Mouse (Mus musculus) heart, adult 2 months (tissue): ENCODE results near the gene Spata21.

Source experiments
- CTCF ChIP-seq: fragments of 200-600 bp; IDR thresholded peaks from 2 replicates; pipeline ENCODE4 v1.8.1; 2022; ENCODE audit warnings: antibody characterized with exemption, mild to moderate bottlenecking, moderate library complexity
- EP300 ChIP-seq: fragments of 200-500 bp; IDR thresholded peaks from 2 replicates; pipeline ENCODE4 v1.6.1; 2011; ENCODE audit warnings: low read depth, low read length, control low read depth; ENCODE audit not compliant: insufficient read depth
- POLR2A ChIP-seq: fragments of 200-500 bp; IDR thresholded peaks from 2 replicates; pipeline ENCODE4 v1.6.1; 2011; ENCODE audit warnings: mild to moderate bottlenecking, low read depth, low read length, control low read depth; ENCODE audit not compliant: insufficient read depth

GRCm38 (mm10) chr4:141161699-141162208 is 73.6 kb downstream of the Spata21 start:
- TF ChIP-seq CTCF (no peak), POLR2A (no peak), EP300 (no peak)
